Comparison of ENCODE assay signal across 12 mouse cellular contexts in genomic region chr6:39058389-39058788, GRCm38 (mm10). TPM values are rescaled to one million over a fixed set of nuclear protein-coding genes. Genes with fewer than 3 reads are reported as not detected.
A peak's percentile ranks its signal among the peaks of the same experiment; 100 is the strongest.
DNase-seq lines count a peak whose midpoint lies in the region; ATAC-seq and TF ChIP-seq lines count a peak whose summit lies in the region.
"Had no signal": no experiment of that assay in that cellular context is flagged by ENCODE, and none has a peak within 500 bp of the region (broad histone marks: within the 10 kb centered on the region; RNA-seq: fewer than 3 reads in every experiment).

No protein-coding gene starts in this region.

- H3K36me3 ChIP-seq in intestine, postnatal 0 days (ENCODE audit: control insufficient read depth, insufficient read depth): no peaks in the 10 kb centered on the region
- no peaks in the 10 kb centered on the region for H3K36me3 ChIP-seq in intestine, embryonic 15.5 days
- H3K36me3 ChIP-seq in E14TG2a.4 (ENCODE audit: insufficient read depth, low read length): no peaks in the 10 kb centered on the region
- no peaks in the 10 kb centered on the region for H3K36me3 ChIP-seq in liver, adult 2 months (ENCODE audit: control insufficient read depth, insufficient read depth, low read length)
- H3K36me3 ChIP-seq: stomach, embryonic 15.5 days had no signal

- ATAC-seq in intestine, postnatal 0 days: no peak
- no peak for ATAC-seq in intestine, embryonic 15.5 days
- no peak; the same call in 1 of the 2 replicates for ATAC-seq in megakaryocyte progenitor cell, adult 5-6 weeks (replicated peaks; ENCODE audit: poor library complexity)
- ATAC-seq: Patski had no signal

- 54% methylated on average over 3 of the region's 3 CpGs for WGBS in intestine, postnatal 0 days
- 53% methylated on average over 3 of the region's 3 CpGs for WGBS in intestine, embryonic 15.5 days
- 62% methylated on average over 3 of the region's 3 CpGs for WGBS in liver, adult 2 months

- no peak for TF ChIP-seq POLR2A in liver, adult 2 months (IDR thresholded peaks at IDR 0.05; ENCODE audit: extremely low read depth, insufficient read depth, low read length)

- peaks cover 4% of the 10 kb centered on the region; the same call in 1 of the 2 replicates for H3K4me1 ChIP-seq in intestine, postnatal 0 days (replicated peaks; ENCODE audit: control insufficient read depth, insufficient read depth, low read length)
- peaks cover 24% of the 10 kb centered on the region for H3K4me1 ChIP-seq in intestine, embryonic 15.5 days (replicated peaks)
- peaks cover 16% of the 10 kb centered on the region for H3K4me1 ChIP-seq in E14TG2a.4 (replicated peaks; ENCODE audit: low read depth, low read length)
- peaks cover 12% of the 10 kb centered on the region for H3K4me1 ChIP-seq in liver, adult 2 months (ENCODE audit: control insufficient read depth, insufficient read depth, low read length)

- no peak overlapping the region for H3K4me2 ChIP-seq in intestine, postnatal 0 days (replicated peaks; ENCODE audit: low read depth)
- no peak overlapping the region for H3K4me2 ChIP-seq in intestine, embryonic 15.5 days (replicated peaks)
- H3K4me2 ChIP-seq: stomach, embryonic 15.5 days had no signal

- H3K27ac ChIP-seq in intestine, postnatal 0 days (ENCODE audit: low read depth, low read length): no peak overlapping the region
- no peak overlapping the region for H3K27ac ChIP-seq in intestine, embryonic 15.5 days
- H3K27ac ChIP-seq in liver, adult 2 months (replicated peaks; ENCODE audit: insufficient read depth, low read depth, low read length): no peak overlapping the region

- H3K79me2 ChIP-seq in liver, adult 2 months (ENCODE audit: control insufficient read depth, insufficient read depth, low read length): no peaks in the 10 kb centered on the region

- H3K27me3 ChIP-seq in intestine, postnatal 0 days (replicated peaks; ENCODE audit: control insufficient read depth, insufficient read depth, low read length): no peaks in the 10 kb centered on the region
- H3K27me3 ChIP-seq in intestine, embryonic 15.5 days (replicated peaks): no peaks in the 10 kb centered on the region
- H3K27me3 ChIP-seq in E14TG2a.4 (ENCODE audit: insufficient read depth, low read length): peaks cover 12% of the 10 kb centered on the region
- H3K27me3 ChIP-seq in liver, adult 2 months (ENCODE audit: control insufficient read depth, insufficient read depth, low read length): no peaks in the 10 kb centered on the region
- H3K27me3 ChIP-seq: Patski; stomach, embryonic 15.5 days had no signal

- DNase-seq in 416B (ENCODE audit: low read depth): peak; percentile 52
- DNase-seq in liver, adult 2 months (ENCODE audit: extremely low read depth, low read depth, low spot score): no peak
- DNase-seq in ovary, postnatal 10 days (ENCODE audit: low spot score): no peak
- DNase-seq: cerebellum, postnatal 36 days; gastrocnemius, postnatal 36 days; heart, postnatal 14 days had no signal

- TF ChIP-seq CTCF in intestine, postnatal 0 days (IDR thresholded peaks at IDR 0.05; ENCODE audit: low read depth): peak; percentile 60
- peak; percentile 58 for TF ChIP-seq CTCF in E14TG2a.4 (conservative IDR thresholded peaks at IDR 0.05; ENCODE audit: low read length)
- TF ChIP-seq CTCF in liver, adult 2 months (IDR thresholded peaks at IDR 0.05; ENCODE audit: low read depth, low read length): peak; percentile 41

- no peak overlapping the region for H3K9ac ChIP-seq in intestine, postnatal 0 days (ENCODE audit: low read depth, low read length)
- H3K9ac ChIP-seq in intestine, embryonic 15.5 days: no peak overlapping the region
- H3K9ac ChIP-seq in liver, adult 2 months (ENCODE audit: low read depth, low read length): no peak overlapping the region
- H3K9ac ChIP-seq: stomach, embryonic 15.5 days had no signal

- H3K4me3 ChIP-seq in intestine, postnatal 0 days (ENCODE audit: low read depth, low read length): no peak overlapping the region
- H3K4me3 ChIP-seq in intestine, embryonic 15.5 days (replicated peaks): no peak overlapping the region
- no peak overlapping the region for H3K4me3 ChIP-seq in E14TG2a.4 (replicated peaks; ENCODE audit: low read length)
- H3K4me3 ChIP-seq in liver, adult 2 months (ENCODE audit: insufficient read depth, low read depth, low read length): no peak overlapping the region
- H3K4me3 ChIP-seq: stomach, embryonic 15.5 days had no signal

- H3K9me3 ChIP-seq in intestine, postnatal 0 days (ENCODE audit: control insufficient read depth): no peaks in the 10 kb centered on the region
- H3K9me3 ChIP-seq in intestine, embryonic 15.5 days: no peaks in the 10 kb centered on the region
- H3K9me3 ChIP-seq in E14TG2a.4 (ENCODE audit: low read length): peaks cover 6% of the 10 kb centered on the region; the same call in 1 of the 2 replicates
- H3K9me3 ChIP-seq: stomach, embryonic 15.5 days had no signal

RNA-seq across cellular contexts. Expression of gene Parp12, which starts 59.8 kb away (rescaled TPM):
- polyA plus RNA-seq in intestine, postnatal 0 days (2015; fragmentation: Nextera tagmentation; extraction: Ambion mirVana): 18.9 and 21.1 TPM in 2 replicates
- polyA plus RNA-seq in intestine, embryonic 15.5 days (2015; fragmentation: Nextera tagmentation; extraction: Ambion mirVana): 7.0 and 7.4 TPM in 2 replicates
- 36.6 and 44.3 TPM in 2 replicates for total RNA-seq in liver, adult 2 months (2014; rRNA removed)
- 25.8 and 30.5 TPM in 2 replicates for polyA plus RNA-seq in liver, adult 2 months (2012; rRNA removed)
- 2.4 and 2.7 TPM in 2 replicates for total RNA-seq in megakaryocyte progenitor cell, adult 5-6 weeks (2015)
- total RNA-seq in megakaryocyte progenitor cell, adult 5-6 weeks (2017): 3.0 and 7.4 TPM in 2 replicates
